Mouse (Mus musculus): Measurements from ENCODE around the gene Coa4.

DNA sequence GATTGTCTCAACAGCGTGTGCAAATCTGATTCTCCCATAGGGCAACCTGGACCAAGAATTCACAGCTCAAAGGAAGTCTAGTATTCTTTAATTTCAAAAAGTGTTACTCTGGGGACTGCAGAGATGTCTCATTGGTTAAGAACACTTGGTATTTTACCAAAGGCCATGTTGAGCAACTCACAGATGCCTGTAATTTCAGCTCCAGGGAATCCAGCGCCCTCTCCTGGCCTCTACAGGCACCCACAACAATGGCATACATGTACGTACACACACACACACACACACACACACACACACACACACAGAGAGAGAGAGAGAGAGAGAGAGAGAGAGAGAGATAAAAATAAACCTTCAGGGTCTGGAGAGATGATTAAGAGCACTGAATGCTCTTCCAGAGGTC, 14.6 kb upstream of the Coa4 start:
- TF ChIP-seq FLI1 (IDR thresholded peaks at IDR 0.05; ENCODE audit: low read length) (no peak), GATA1 (IDR thresholded peaks at IDR 0.05; ENCODE audit: borderline replicate concordance, low read length) (no peak)

Measured in megakaryocyte, embryonic 14.5 days (primary cell).